Mouse (Mus musculus): ENCODE results near the gene Tdrd6.

GRCm38 (mm10) chr17:43592296-43593291 is 37.5 kb downstream of the Tdrd6 start:
- TF ChIP-seq CTCF (conservative IDR thresholded peaks at IDR 0.05; ENCODE audit: low read length) (no peak), NANOG (IDR thresholded peaks at IDR 0.05; ENCODE audit: borderline replicate concordance, low read length) (no peak), POU5F1 (IDR thresholded peaks at IDR 0.05; ENCODE audit: borderline replicate concordance, low read length) (no peak)
